Mouse (Mus musculus) cerebellum, postnatal 36 days (tissue): ENCODE measurements at regions not wholly inside any gene's neighbourhood (a gene's known extent, or its start where the extent isn't known, plus 50 kb on each side); places are given as distances from the start of the nearest gene placed in this dataset.

Source experiments
- DNase-seq, 2 experiments: peaks; one replicate each; pipeline ENCODE4 v3.0.0; 2021 to 2022; ENCODE audit warnings: mixed read lengths in 2 of 2

- no peak for DNase-seq
Measured at GRCm38 (mm10) chr13:16100253-16100652, 88.6 kb downstream of the Inhba start.

DNA sequence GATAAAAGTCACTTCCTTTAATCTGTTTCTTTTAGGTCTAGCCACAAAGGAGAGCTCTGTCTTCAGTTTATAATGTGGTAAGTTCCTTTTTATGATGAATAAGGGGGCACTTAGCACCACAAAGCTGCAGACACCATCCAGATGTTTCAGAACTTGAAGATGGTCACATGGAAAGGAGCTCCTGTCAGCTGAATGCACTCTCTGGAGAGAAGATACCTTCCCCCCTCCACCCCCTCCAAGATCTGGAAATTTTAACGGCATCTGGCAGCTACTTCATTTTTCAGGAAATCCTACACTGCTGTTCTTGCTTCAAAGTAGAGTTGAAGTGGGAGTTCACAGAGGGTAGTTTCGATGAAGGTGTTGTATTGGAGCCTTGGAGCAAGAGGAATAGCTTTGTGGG, 103.2 kb downstream of the Inhba start:
- no peak for DNase-seq

GRCm38 (mm10) chr13:16146686-16147085, 135.0 kb downstream of the Inhba start:
- no peak for DNase-seq

DNA sequence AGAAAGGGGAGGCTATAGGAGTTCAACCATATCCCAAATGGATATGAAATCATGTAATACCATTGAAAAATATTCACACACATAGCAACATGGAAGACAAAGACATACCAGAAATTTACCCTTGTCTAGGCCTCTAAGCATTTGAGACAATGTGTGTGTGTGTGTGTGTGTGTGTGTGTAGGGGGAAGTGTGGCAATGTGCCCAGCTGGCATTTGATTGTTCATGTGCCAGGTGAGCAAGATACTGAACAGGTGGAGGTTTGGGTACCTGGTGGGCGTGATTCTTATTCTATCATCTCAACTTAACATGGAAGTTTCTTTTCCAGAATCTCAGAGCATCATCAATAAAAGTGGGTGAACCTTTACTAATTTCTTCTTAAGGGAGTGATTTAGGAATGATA, 143.3 kb downstream of the Inhba start:
- DNase-seq, result no peak

GRCm38 (mm10) chr13:16165204-16165894, 153.7 kb downstream of the Inhba start:
- DNase-seq, result no peak

DNA sequence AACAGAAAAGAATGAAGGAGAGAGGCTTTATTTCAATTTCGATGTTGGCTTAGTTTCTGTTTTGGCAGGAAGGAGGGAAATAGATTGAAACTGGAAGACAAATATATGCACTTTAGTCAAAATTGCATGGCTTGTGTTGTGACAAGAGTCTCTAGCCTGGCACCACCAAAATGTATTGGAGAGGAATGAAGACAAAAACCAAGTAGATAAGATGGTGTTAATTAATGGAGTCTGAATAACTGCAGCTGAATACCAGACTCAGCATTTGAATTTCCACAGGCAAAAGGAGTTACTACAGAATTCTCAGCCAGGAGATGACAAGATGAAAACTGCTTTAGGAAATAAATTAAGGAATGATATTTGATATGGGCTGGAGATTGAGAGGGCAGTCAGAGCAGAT, 185.0 kb downstream of the Inhba start:
- DNase-seq, result no peak

DNA sequence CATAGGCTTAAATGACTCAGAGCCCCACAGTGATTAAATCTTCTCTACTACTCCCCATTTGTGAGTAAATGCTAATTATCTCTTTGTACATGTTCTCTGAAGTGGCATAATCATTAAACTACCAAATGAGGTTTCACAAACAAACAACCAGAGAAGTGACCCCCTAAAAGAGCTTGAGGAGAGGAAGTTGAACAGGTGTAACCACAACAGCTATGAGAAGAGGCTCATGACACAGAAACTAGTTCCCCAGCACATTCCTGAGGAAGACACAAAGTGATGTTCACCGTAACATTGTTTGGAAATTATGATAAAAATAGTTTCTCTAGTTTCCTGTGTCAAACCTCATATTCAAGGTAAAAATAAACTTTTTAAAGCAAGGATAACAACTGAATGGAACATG, 188.4 kb downstream of the Inhba start:
- DNase-seq, result no peak

DNA sequence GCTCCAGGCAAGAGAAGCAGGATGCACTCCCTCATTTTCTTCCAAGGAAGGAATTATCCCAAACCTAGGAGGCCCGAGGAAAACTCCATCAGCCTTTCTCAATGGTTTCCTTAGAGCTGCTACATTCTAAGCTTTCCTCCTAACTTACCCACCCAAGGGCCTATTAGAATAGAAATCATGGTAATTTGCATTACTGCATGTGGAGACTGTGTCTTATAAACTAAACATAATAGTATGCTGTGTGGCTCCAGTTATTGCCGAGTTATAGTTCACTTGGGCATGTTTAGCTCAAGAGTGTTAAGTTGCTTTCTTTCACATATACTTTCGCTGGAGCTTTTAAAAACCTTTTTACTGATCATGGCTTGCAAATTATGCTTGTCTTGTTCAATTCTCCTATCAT, 191.5 kb downstream of the Inhba start:
- DNase-seq, result no peak

GRCm38 (mm10) chr13:16204097-16204496, 192.4 kb downstream of the Inhba start:
- no peak for DNase-seq

GRCm38 (mm10) chr13:16211482-16211881, 199.8 kb downstream of the Inhba start:
- no peak for DNase-seq

- no peak for DNase-seq
Measured at GRCm38 (mm10) chr13:16219877-16220276, 208.2 kb downstream of the Inhba start.

GRCm38 (mm10) chr13:16222942-16223600, 211.4 kb downstream of the Inhba start:
- no peak for DNase-seq

DNA sequence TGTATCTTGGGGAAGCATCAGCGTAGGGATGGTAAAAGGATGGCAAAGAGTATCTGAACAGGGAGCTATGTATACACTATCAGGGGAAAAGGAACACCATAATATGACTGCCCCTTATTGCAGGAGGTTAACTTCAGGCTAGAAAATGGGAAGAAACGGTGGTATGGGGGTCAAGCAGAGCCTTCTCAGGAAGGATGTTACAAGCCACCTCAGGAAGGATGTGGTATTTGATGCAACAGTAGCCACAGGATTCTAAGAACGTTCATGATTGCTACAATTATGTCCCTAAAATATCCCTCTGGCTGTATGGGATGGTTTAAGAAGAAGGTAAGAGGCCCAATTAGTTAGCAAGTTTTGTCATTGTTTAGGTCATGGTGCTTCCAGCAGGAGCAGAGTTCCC, 249.5 kb downstream of the Inhba start:
- no peak for DNase-seq

GRCm38 (mm10) chr13:16279974-16280373, 268.3 kb downstream of the Inhba start:
- no peak for DNase-seq

- no peak for DNase-seq
Measured at GRCm38 (mm10) chr13:16280742-16281141, 269.1 kb downstream of the Inhba start.

- no peak for DNase-seq
Measured at GRCm38 (mm10) chr13:16281777-16282176, 270.1 kb downstream of the Inhba start.

GRCm38 (mm10) chr13:16282230-16282629, 270.6 kb downstream of the Inhba start:
- DNase-seq, result no peak

DNA sequence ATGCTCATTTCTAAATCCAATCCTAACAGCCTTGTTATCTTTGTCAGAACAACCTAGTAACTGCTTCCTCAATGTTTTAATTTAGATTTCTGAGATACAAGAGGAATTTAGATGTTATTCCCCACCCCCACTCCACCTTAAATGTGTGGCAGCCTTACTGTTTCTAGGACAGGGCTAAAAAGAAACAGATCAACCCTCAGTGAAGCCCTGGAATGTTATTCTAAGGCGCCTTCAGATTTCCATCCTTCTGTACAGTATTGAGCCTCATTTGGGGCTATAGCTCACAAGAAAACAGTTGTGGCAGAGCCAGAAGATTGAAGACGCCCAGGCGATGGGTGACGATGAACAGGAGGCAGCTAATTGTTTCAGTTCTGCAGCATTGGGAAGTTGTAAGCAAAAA, 271.7 kb downstream of the Inhba start:
- DNase-seq, result no peak

GRCm38 (mm10) chr13:16289633-16290032, 278.0 kb downstream of the Inhba start:
- no peak for DNase-seq

DNA sequence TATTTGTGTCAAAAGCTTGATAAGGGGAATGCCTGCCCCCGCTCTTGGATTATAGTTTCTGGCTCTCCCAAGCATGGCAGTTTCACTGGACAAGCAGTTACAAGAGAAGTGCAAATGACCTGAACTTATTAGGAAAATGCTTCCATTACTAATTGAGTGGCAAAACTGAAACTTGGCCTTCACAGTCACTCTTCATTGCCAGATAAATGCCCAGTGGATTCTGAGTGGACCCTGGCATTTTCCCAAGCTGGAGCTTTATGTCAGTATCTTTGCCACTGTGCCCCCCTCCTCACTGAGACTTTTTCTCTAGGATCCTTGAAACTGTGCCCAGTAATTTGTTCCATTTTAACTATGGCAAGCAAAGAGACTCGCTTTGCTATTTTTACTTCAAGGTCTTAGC, 279.1 kb downstream of the Inhba start:
- DNase-seq, result no peak

- no peak for DNase-seq
Measured at GRCm38 (mm10) chr13:16291661-16292291, 280.1 kb downstream of the Inhba start.

DNA sequence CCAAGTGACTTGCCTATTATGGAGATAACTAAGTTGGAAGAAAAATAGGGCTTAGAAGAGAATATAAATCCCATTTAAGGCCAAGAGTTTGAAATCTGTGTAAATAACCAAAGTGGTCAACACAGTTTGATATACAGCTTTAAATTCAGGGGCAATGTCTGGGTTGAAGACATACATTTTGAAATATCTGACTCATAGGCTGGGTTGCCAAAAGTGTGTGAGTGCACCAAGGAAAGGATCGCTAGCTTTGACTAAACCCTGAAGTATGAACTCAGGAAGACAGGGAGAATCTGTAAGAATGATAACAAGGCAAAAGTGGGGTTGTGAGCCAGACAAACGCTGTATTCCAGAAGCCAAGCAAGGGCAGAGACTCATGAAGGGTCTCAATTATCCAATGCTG, 288.1 kb downstream of the Inhba start:
- no peak for DNase-seq

DNA sequence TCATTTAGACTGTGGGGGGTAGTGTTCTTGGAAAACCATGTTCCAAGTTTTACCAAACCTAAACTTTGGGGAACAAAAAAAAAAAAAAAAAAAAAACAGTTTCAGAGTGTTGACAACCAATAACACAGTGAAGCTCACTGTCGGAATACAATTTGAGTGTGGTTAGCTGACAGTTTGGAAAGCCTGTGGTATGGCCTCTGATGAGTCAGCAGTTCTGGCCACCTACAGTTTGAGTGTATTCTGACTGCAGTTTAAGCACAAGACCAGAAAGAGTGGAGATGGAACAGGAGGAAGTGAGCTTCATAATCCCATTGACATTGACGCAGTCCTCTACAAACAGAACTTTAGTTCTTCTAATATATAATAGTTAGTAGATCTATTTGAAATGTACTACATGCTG, 303.0 kb downstream of the Inhba start:
- DNase-seq, result no peak

DNA sequence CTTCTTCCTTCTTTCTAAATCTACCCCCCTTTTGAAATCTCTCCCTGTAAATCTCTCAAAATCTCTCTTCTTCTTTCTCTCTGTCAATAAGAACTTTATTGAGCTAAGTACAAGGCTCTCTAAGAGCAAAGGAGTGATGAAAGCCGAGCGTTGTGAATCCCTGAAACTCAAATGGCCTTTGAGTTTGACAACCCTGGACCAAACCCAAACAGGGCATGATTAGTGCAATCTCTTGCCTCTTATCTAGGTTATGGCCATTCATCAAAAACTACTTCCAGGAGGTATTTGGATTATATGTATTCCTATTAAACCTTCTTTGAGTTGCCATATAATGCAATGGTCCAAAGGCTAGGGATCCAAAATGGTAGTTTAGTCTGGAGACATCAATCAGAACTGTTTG, 304.0 kb downstream of the Inhba start:
- DNase-seq, result no peak
